Mouse (Mus musculus): ENCODE results near the gene Msi1. TPM values are rescaled to one million over a fixed set of nuclear protein-coding genes. Genes with fewer than 3 reads are reported as not detected.

The Msi1 gene
- polyA plus RNA-seq, 1 experiment from 2014 or later, result 53.9 TPM

Other genes starting within 250 kb of the Msi1 start
- 8.3 and 9.2 TPM in 2 replicates for gene Cabp1, start 235.2 kb upstream of the Msi1 start, polyA plus RNA-seq (2015; fragmentation: Nextera tagmentation; extraction: Ambion mirVana)
- 85.3 and 101 TPM in 2 replicates for gene Pop5, start 193.8 kb upstream of the Msi1 start, polyA plus RNA-seq (2015; fragmentation: Nextera tagmentation; extraction: Ambion mirVana)
- gene Rnf10, start 156.7 kb upstream of the Msi1 start, polyA plus RNA-seq (2015; fragmentation: Nextera tagmentation; extraction: Ambion mirVana), result 168 and 176 TPM in 2 replicates
- gene Coq5, start 149.9 kb upstream of the Msi1 start, polyA plus RNA-seq (2015; fragmentation: Nextera tagmentation; extraction: Ambion mirVana), result 62.9 and 64.3 TPM in 2 replicates
- 1,337 and 1,455 TPM in 2 replicates for gene Dynll1, start 128.6 kb upstream of the Msi1 start, polyA plus RNA-seq (2015; fragmentation: Nextera tagmentation; extraction: Ambion mirVana)
- gene Srsf9, start 102.4 kb upstream of the Msi1 start, polyA plus RNA-seq (2015; fragmentation: Nextera tagmentation; extraction: Ambion mirVana), result 165 and 183 TPM in 2 replicates
- 35.9 and 40.7 TPM in 2 replicates for gene Gatc, start 88.4 kb upstream of the Msi1 start, polyA plus RNA-seq (2015; fragmentation: Nextera tagmentation; extraction: Ambion mirVana)
- gene Triap1, start 88.4 kb upstream of the Msi1 start, polyA plus RNA-seq (2015; fragmentation: Nextera tagmentation; extraction: Ambion mirVana), result 59.9 and 62.3 TPM in 2 replicates
- 864 and 925 TPM in 2 replicates for gene Cox6a1, start 80.6 kb upstream of the Msi1 start, polyA plus RNA-seq (2015; fragmentation: Nextera tagmentation; extraction: Ambion mirVana)
- gene Pla2g1b, start 36.7 kb downstream of the Msi1 start, polyA plus RNA-seq (2015; fragmentation: Nextera tagmentation; extraction: Ambion mirVana), result not detected in 2 replicates
- gene Sirt4, start 55.1 kb downstream of the Msi1 start, polyA plus RNA-seq (2015; fragmentation: Nextera tagmentation; extraction: Ambion mirVana), result 32.7 and 37.6 TPM in 2 replicates
- gene Pxn, start 77.1 kb downstream of the Msi1 start, polyA plus RNA-seq (2015; fragmentation: Nextera tagmentation; extraction: Ambion mirVana), result 20.6 and 22.5 TPM in 2 replicates
- 944 and 986 TPM in 2 replicates for gene Rplp0, start 129.9 kb downstream of the Msi1 start, polyA plus RNA-seq (2015; fragmentation: Nextera tagmentation; extraction: Ambion mirVana)
- 44.7 and 53.6 TPM in 2 replicates for gene Gcn1l1, start 135.7 kb downstream of the Msi1 start, polyA plus RNA-seq (2015; fragmentation: Nextera tagmentation; extraction: Ambion mirVana)
- 18.0 and 18.8 TPM in 2 replicates for gene Rab35, start 202.3 kb downstream of the Msi1 start, polyA plus RNA-seq (2015; fragmentation: Nextera tagmentation; extraction: Ambion mirVana)